Mouse (Mus musculus): ENCODE data around the gene Ptov1. TPM values are rescaled to one million over a fixed set of nuclear protein-coding genes. Genes with fewer than 3 reads are reported as not detected.

The Ptov1 gene
- 419 and 448 TPM in 2 replicates for polyA plus RNA-seq (2015; fragmentation: Nextera tagmentation; extraction: Ambion mirVana)

- 10% methylated on average over 29 of the region's 29 CpGs for WGBS
- Histone ChIP-seq H3K9ac (ENCODE audit: low read depth, low read length) (peak within 1 kb of the TSS; percentile 93), H3K27ac (ENCODE audit: low read length) (peak within 1 kb of the TSS; percentile 100), H3K9me3 (replicated peaks; ENCODE audit: control insufficient read depth, low read length, poor library complexity, severe bottlenecking) (no peaks in the 10 kb centered on the region), H3K4me2 (ENCODE audit: low read length) (peak within 1 kb of the TSS; percentile 97), H3K4me3 (ENCODE audit: low read depth, low read length) (peak within 1 kb of the TSS; percentile 76), H3K4me1 (ENCODE audit: control insufficient read depth, insufficient read depth, low read length) (peaks cover 42% of the 10 kb centered on the region), H3K27me3 (ENCODE audit: control insufficient read depth, insufficient read depth, low read depth, low read length) (no peaks in the 10 kb centered on the region), H3K36me3 (ENCODE audit: control insufficient read depth, insufficient read depth, low read length) (peaks cover 8% of the 10 kb centered on the region; the same call in 1 of the 2 replicates)
- peak; percentile 96 for ATAC-seq
These were observed at the start of gene Ptov1 for GRCm38 (mm10) chr7:44869697-44870528. TSS of gene Ptov1 (minus strand) at chr7:44869788.

GRCm38 (mm10) chr7:44919127-44919526 is 49.5 kb upstream of the Ptov1 start:
- no peaks in the 10 kb centered on the region for H3K9me3 ChIP-seq (replicated peaks; ENCODE audit: control insufficient read depth, low read length, poor library complexity, severe bottlenecking)
- no peak for ATAC-seq
- 88% methylated on average over 5 of the region's 5 CpGs for WGBS
- H3K4me3 ChIP-seq (ENCODE audit: low read depth, low read length): no peak overlapping the region
- no peaks in the 10 kb centered on the region for H3K4me1 ChIP-seq (ENCODE audit: control insufficient read depth, insufficient read depth, low read length)
- H3K27me3 ChIP-seq (ENCODE audit: control insufficient read depth, insufficient read depth, low read depth, low read length): no peaks in the 10 kb centered on the region
- H3K9ac ChIP-seq (ENCODE audit: low read depth, low read length): no peak overlapping the region
- H3K36me3 ChIP-seq (ENCODE audit: control insufficient read depth, insufficient read depth, low read length): peaks cover 5% of the 10 kb centered on the region; the same call in 1 of the 2 replicates
- no peak overlapping the region for H3K4me2 ChIP-seq (ENCODE audit: low read length)
- no peak overlapping the region for H3K27ac ChIP-seq (ENCODE audit: low read length)

GRCm38 (mm10) chr7:44918219-44918618 is 48.6 kb upstream of the Ptov1 start:
- WGBS: 91% methylated on average over 3 of the region's 3 CpGs
- ATAC-seq: no peak

GRCm38 (mm10) chr7:44916881-44917280 is 47.3 kb upstream of the Ptov1 start:
- Histone ChIP-seq H3K27ac (ENCODE audit: low read length) (no peak overlapping the region), H3K9me3 (replicated peaks; ENCODE audit: control insufficient read depth, low read length, poor library complexity, severe bottlenecking) (no peaks in the 10 kb centered on the region), H3K9ac (ENCODE audit: low read depth, low read length) (no peak overlapping the region), H3K4me1 (ENCODE audit: control insufficient read depth, insufficient read depth, low read length) (no peaks in the 10 kb centered on the region), H3K4me3 (ENCODE audit: low read depth, low read length) (no peak overlapping the region), H3K27me3 (ENCODE audit: control insufficient read depth, insufficient read depth, low read depth, low read length) (no peaks in the 10 kb centered on the region), H3K36me3 (ENCODE audit: control insufficient read depth, insufficient read depth, low read length) (peaks cover 8% of the 10 kb centered on the region; the same call in 1 of the 2 replicates), H3K4me2 (ENCODE audit: low read length) (no peak overlapping the region)
- 94% methylated on average over 4 of the region's 4 CpGs for WGBS
- ATAC-seq: 0 out of 2 replicates have a peak, but pooled peaks have one; percentile 9

More at GRCm38 (mm10) chr7:44918219-44918618, 48.6 kb upstream of the Ptov1 start:
- Histone ChIP-seq H3K4me2 (ENCODE audit: low read length) (no peak overlapping the region), H3K4me1 (ENCODE audit: control insufficient read depth, insufficient read depth, low read length) (no peaks in the 10 kb centered on the region), H3K9me3 (replicated peaks; ENCODE audit: control insufficient read depth, low read length, poor library complexity, severe bottlenecking) (no peaks in the 10 kb centered on the region), H3K9ac (ENCODE audit: low read depth, low read length) (no peak overlapping the region), H3K27me3 (ENCODE audit: control insufficient read depth, insufficient read depth, low read depth, low read length) (no peaks in the 10 kb centered on the region), H3K27ac (ENCODE audit: low read length) (no peak overlapping the region), H3K36me3 (ENCODE audit: control insufficient read depth, insufficient read depth, low read length) (peaks cover 8% of the 10 kb centered on the region; the same call in 1 of the 2 replicates), H3K4me3 (ENCODE audit: low read depth, low read length) (no peak overlapping the region)

GRCm38 (mm10) chr7:44916191-44916590 is 46.6 kb upstream of the Ptov1 start:
- no peak overlapping the region for H3K9ac ChIP-seq (ENCODE audit: low read depth, low read length)
- WGBS: 93% methylated on average over 6 of the region's 6 CpGs
- no peak for ATAC-seq
- H3K4me2 ChIP-seq (ENCODE audit: low read length): no peak overlapping the region
- H3K4me3 ChIP-seq (ENCODE audit: low read depth, low read length): no peak overlapping the region
- no peaks in the 10 kb centered on the region for H3K4me1 ChIP-seq (ENCODE audit: control insufficient read depth, insufficient read depth, low read length)
- no peaks in the 10 kb centered on the region for H3K27me3 ChIP-seq (ENCODE audit: control insufficient read depth, insufficient read depth, low read depth, low read length)
- H3K9me3 ChIP-seq (replicated peaks; ENCODE audit: control insufficient read depth, low read length, poor library complexity, severe bottlenecking): no peaks in the 10 kb centered on the region
- H3K27ac ChIP-seq (ENCODE audit: low read length): no peak overlapping the region
- peaks cover 10% of the 10 kb centered on the region; the same call in 1 of the 2 replicates for H3K36me3 ChIP-seq (ENCODE audit: control insufficient read depth, insufficient read depth, low read length)

GRCm38 (mm10) chr7:44915314-44915713 is 45.7 kb upstream of the Ptov1 start:
- no peaks in the 10 kb centered on the region for H3K9me3 ChIP-seq (replicated peaks; ENCODE audit: control insufficient read depth, low read length, poor library complexity, severe bottlenecking)
- no peaks in the 10 kb centered on the region for H3K27me3 ChIP-seq (ENCODE audit: control insufficient read depth, insufficient read depth, low read depth, low read length)
- H3K27ac ChIP-seq (ENCODE audit: low read length): no peak overlapping the region
- H3K9ac ChIP-seq (ENCODE audit: low read depth, low read length): no peak overlapping the region
- H3K36me3 ChIP-seq (ENCODE audit: control insufficient read depth, insufficient read depth, low read length): peaks cover 10% of the 10 kb centered on the region; the same call in 1 of the 2 replicates
- H3K4me2 ChIP-seq (ENCODE audit: low read length): no peak overlapping the region
- ATAC-seq: no peak
- H3K4me3 ChIP-seq (ENCODE audit: low read depth, low read length): no peak overlapping the region
- H3K4me1 ChIP-seq (ENCODE audit: control insufficient read depth, insufficient read depth, low read length): no peaks in the 10 kb centered on the region
- WGBS: 93% methylated on average over 9 of the region's 9 CpGs

GRCm38 (mm10) chr7:44914396-44914795 is 44.8 kb upstream of the Ptov1 start:
- Histone ChIP-seq H3K4me3 (ENCODE audit: low read depth, low read length) (no peak overlapping the region), H3K27me3 (ENCODE audit: control insufficient read depth, insufficient read depth, low read depth, low read length) (no peaks in the 10 kb centered on the region), H3K4me1 (ENCODE audit: control insufficient read depth, insufficient read depth, low read length) (no peaks in the 10 kb centered on the region), H3K4me2 (ENCODE audit: low read length) (no peak overlapping the region), H3K9ac (ENCODE audit: low read depth, low read length) (no peak overlapping the region), H3K36me3 (ENCODE audit: control insufficient read depth, insufficient read depth, low read length) (peaks cover 11% of the 10 kb centered on the region), H3K27ac (ENCODE audit: low read length) (no peak overlapping the region), H3K9me3 (replicated peaks; ENCODE audit: control insufficient read depth, low read length, poor library complexity, severe bottlenecking) (no peaks in the 10 kb centered on the region)
- 82% methylated on average over 2 of the region's 2 CpGs for WGBS
- no peak for ATAC-seq

- no peak for ATAC-seq
- 93% methylated on average over 15 of the region's 15 CpGs for WGBS
- H3K9ac ChIP-seq (ENCODE audit: low read depth, low read length): no peak overlapping the region
- peaks cover 52% of the 10 kb centered on the region for H3K36me3 ChIP-seq (ENCODE audit: control insufficient read depth, insufficient read depth, low read length)
- H3K9me3 ChIP-seq (replicated peaks; ENCODE audit: control insufficient read depth, low read length, poor library complexity, severe bottlenecking): no peaks in the 10 kb centered on the region
- H3K27me3 ChIP-seq (ENCODE audit: control insufficient read depth, insufficient read depth, low read depth, low read length): no peaks in the 10 kb centered on the region
- H3K4me2 ChIP-seq (ENCODE audit: low read length): no peak overlapping the region
- no peak overlapping the region for H3K27ac ChIP-seq (ENCODE audit: low read length)
- H3K4me1 ChIP-seq (ENCODE audit: control insufficient read depth, insufficient read depth, low read length): no peaks in the 10 kb centered on the region
- no peak overlapping the region for H3K4me3 ChIP-seq (ENCODE audit: low read depth, low read length)
These were observed 39.3 kb upstream of the Ptov1 start for GRCm38 (mm10) chr7:44908706-44909476.

Measured in midbrain, embryonic 16.5 days (tissue).